Mouse (Mus musculus) lung, adult 2 months (tissue): Measurements from ENCODE around the gene Bend4.

ENCODE experiments used
- CTCF ChIP-seq: fragments of 200-500 bp; IDR thresholded peaks from 2 replicates; pipeline ENCODE4 v1.5.1; 2011; ENCODE audit warnings: mild to moderate bottlenecking, low read length, control low read depth; ENCODE audit not compliant: insufficient read depth
- POLR2A ChIP-seq: fragments of 200-500 bp; IDR thresholded peaks from 2 replicates; pipeline ENCODE4 v1.6.1; 2011; ENCODE audit warnings: low read depth, mild to moderate bottlenecking, control low read depth, low read length, borderline replicate concordance; ENCODE audit errors: extremely low read depth

DNA sequence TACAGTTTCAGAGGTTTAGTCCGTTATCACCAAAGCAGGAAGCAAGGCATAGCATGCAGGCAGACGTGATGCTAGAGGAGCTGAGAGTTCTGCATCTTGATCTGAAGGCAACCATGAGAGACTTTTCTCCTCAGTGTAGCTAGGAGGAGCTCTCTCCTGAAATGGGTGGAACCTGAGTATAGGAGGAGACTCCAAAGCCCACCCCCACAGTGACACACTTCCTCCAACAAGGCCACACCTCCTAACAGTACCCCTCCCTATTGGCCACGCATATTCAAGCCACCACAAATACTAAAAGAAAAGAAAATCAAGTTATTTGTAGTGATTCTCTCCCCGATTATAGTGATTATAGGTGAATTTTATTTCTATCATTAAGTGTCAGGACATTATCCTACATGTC lies 28.7 kb upstream of the Bend4 start:
- TF ChIP-seq POLR2A (no peak), CTCF (no peak)
